Mouse (Mus musculus) myocyte (in vitro differentiated cells): ENCODE results near the gene Cyp1b1.

Source experiments
- CEBPB ChIP-seq: IDR thresholded peaks from 2 replicates; pipeline ENCODE4 v1.6.1; 2011; ENCODE audit warnings: mild to moderate bottlenecking, moderate library complexity; ENCODE audit not compliant: poor library complexity, insufficient read depth, severe bottlenecking
- E2F4 ChIP-seq: IDR thresholded peaks from one replicate; pipeline ENCODE4 v1.6.1; 2011; ENCODE audit warnings: mild to moderate bottlenecking, control low read depth, moderate library complexity; ENCODE audit not compliant: insufficient read depth
- MAX ChIP-seq: IDR thresholded peaks from one replicate; pipeline ENCODE4 v1.6.1; 2011; ENCODE audit warnings: low read depth, mild to moderate bottlenecking, control low read depth
- MYOG ChIP-seq, 3 experiments: IDR thresholded peaks; one replicate each; pipeline ENCODE4 v1.6.1; 2011; ENCODE audit warnings: control low read depth in 2 of 3, low read depth in 2 of 3, mild to moderate bottlenecking in 2 of 3; ENCODE audit not compliant: insufficient read length in 2 of 3, control insufficient read depth in 1 of 3, insufficient read depth in 1 of 3
- POLR2A ChIP-seq: IDR thresholded peaks from one replicate; pipeline ENCODE4 v1.6.1; 2011; ENCODE audit warnings: low read depth, mild to moderate bottlenecking, control low read depth, moderate library complexity; ENCODE audit not compliant: insufficient read length
- POLR2AphosphoS2 ChIP-seq: IDR thresholded peaks from one replicate; pipeline ENCODE4 v1.6.1; 2011; ENCODE audit warnings: low read depth, control low read depth; ENCODE audit not compliant: insufficient read length
- SRF ChIP-seq: IDR thresholded peaks from one replicate; pipeline ENCODE4 v1.6.1; 2011; ENCODE audit warnings: low read depth; ENCODE audit not compliant: control insufficient read depth, insufficient read length
- TCF12 ChIP-seq: IDR thresholded peaks from one replicate; pipeline ENCODE4 v1.6.1; 2011; ENCODE audit warnings: mild to moderate bottlenecking, control low read depth; ENCODE audit not compliant: poor library complexity, insufficient read depth, severe bottlenecking
- USF1 ChIP-seq: IDR thresholded peaks from one replicate; pipeline ENCODE4 v1.6.1; 2011; ENCODE audit warnings: low read depth, mild to moderate bottlenecking, control low read depth, moderate library complexity

DNA sequence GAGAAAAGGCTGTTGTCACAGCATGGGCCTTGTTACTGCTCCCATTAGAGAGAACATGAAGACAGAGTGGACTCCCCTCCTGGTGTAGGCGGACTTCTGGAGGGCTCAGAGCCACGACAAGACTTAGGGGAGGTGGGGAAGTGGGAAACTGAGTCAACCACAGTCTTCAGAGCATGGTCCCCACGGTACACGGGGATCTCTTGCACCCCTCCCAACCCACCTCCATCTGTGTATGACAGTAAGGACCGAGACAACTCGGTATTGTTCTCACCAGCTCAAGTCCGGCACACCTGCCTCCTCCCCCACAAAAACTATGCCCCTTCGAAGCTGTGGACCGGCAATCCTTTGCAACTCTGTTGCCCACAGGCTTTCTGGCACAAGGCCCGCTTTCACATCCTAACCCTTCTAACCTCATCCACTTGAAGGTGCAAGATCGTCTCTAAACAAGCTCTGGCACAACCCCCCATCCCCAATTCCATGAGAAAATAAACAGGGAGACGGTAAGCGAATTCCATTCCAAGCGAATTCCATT, 13.3 kb upstream of the Cyp1b1 start:
- TF ChIP-seq MAX (no peak), POLR2A (no peak), E2F4 (no peak), SRF (no peak), CEBPB (no peak), POLR2AphosphoS2 (no peak), USF1 (no peak), TCF12 (no peak), MYOG (IDR thresholded peaks at IDR 0.05; ENCODE audit: control insufficient read depth in 1 of 3, insufficient read depth in 1 of 3, insufficient read length in 2 of 3, low read depth in 2 of 3) (no peak)
